Mouse (Mus musculus) embryonic fibroblast, embryonic 13.5 days (primary cell): ENCODE measurements around the gene Gpkow.

Experiments
- CTCF ChIP-seq: IDR thresholded peaks from 2 replicates; pipeline ENCODE4 v1.5.1; 2011; ENCODE audit warnings: mild to moderate bottlenecking, control low read depth, low read length, moderate library complexity, borderline replicate concordance; ENCODE audit not compliant: insufficient read depth
- POLR2A ChIP-seq: IDR thresholded peaks from 2 replicates; pipeline ENCODE4 v1.6.1; 2011; ENCODE audit warnings: low read depth, mild to moderate bottlenecking, control low read depth, low read length, moderate library complexity

- no peak for TF ChIP-seq CTCF
- TF ChIP-seq POLR2A: peak; percentile 40
Measured at GRCm38 (mm10) chrX:7670921-7671623, 25.9 kb upstream of the Gpkow start, which contains the start of gene Plp2.
